Mouse (Mus musculus): ENCODE results near the gene Cela3b.

DNA sequence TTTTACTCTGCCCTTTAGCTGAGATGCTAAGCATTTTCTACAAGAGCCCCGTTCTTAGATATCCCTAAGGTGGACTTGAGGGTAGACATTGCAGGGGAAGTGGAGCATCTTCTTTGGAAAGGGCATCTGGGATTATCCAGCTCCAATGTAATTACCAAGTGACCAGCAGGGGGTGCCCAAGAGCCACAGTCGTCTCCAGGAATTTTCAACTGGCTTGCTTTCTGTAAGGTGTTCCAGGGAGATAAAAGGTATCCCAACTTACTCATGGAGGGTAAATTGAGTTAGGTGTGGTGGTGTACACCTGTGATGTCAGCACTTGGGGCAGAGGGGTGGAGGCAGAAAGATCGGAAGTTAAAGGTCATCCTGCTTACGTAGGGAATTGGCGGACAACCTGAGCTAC, 13.3 kb upstream of the Cela3b start:
- TF ChIP-seq CTCF (IDR thresholded peaks at IDR 0.05) (peak; percentile 96), EP300 (IDR thresholded peaks at IDR 0.05; ENCODE audit: insufficient read depth, low read depth, low read length) (peak; percentile 71), POLR2A (IDR thresholded peaks at IDR 0.05; ENCODE audit: insufficient read depth, low read depth, low read length) (no peak)

All from heart, adult 2 months (tissue).